Mouse (Mus musculus) lung, postnatal 0 days (tissue): ENCODE data around the gene Cdca8. TPM values are rescaled to one million over a fixed set of nuclear protein-coding genes. Genes with fewer than 3 reads are reported as not detected.

ENCODE experiments used
- ATAC-seq: fragments of 200-750 bp; cut with Nextera tagmentation; 2 replicates; pipeline ENCODE4 v1.8.0; 2017; ENCODE audit warnings: moderate library complexity
- DNase-seq: peaks from one replicate; pipeline ENCODE4 v3.0.0-alpha.2; 2016; ENCODE audit warnings: low spot score
- H3K27ac ChIP-seq: fragments of 300-500 bp; sonication (generic); 2 replicates; pipeline ENCODE4 v1.5.1; 2014; ENCODE audit warnings: antibody characterized with exemption, mild to moderate bottlenecking, low read length, mixed read lengths
- H3K27me3 ChIP-seq: fragments of 300-500 bp; sonication (generic); replicated peaks from 2 replicates; pipeline ENCODE4 v1.6.1; 2014; ENCODE audit warnings: low read length, mixed read lengths; ENCODE audit not compliant: insufficient read depth
- H3K36me3 ChIP-seq: fragments of 300-500 bp; sonication (generic); 2 replicates; pipeline ENCODE4 v1.6.1; 2014; ENCODE audit warnings: low read length, mixed read lengths; ENCODE audit not compliant: insufficient read depth
- H3K4me1 ChIP-seq: fragments of 300-500 bp; sonication (generic); 2 replicates; pipeline ENCODE4 v1.6.1; 2014; ENCODE audit warnings: antibody characterized with exemption, low read depth, low read length, mixed read lengths; ENCODE audit not compliant: insufficient read depth
- H3K4me2 ChIP-seq: fragments of 300-500 bp; sonication (generic); replicated peaks from 2 replicates; pipeline ENCODE4 v1.6.1; 2014; ENCODE audit warnings: low read depth, mild to moderate bottlenecking, low read length, moderate library complexity, mixed read lengths
- H3K4me3 ChIP-seq: fragments of 300-500 bp; sonication (generic); 2 replicates; pipeline ENCODE4 v1.5.1; 2014; ENCODE audit warnings: low read depth, low read length
- H3K9ac ChIP-seq: fragments of 300-500 bp; sonication (generic); replicated peaks from 2 replicates; pipeline ENCODE4 v1.6.1; 2014; ENCODE audit warnings: low read depth, mild to moderate bottlenecking
- H3K9me3 ChIP-seq: fragments of 300-500 bp; sonication (generic); 2 replicates; pipeline ENCODE4 v1.6.1; 2016; ENCODE audit warnings: low read length, mixed read lengths
- CTCF ChIP-seq: IDR thresholded peaks from 2 replicates; pipeline ENCODE4 v1.5.1; 2016; ENCODE audit warnings: antibody characterized with exemption, mild to moderate bottlenecking
- EP300 ChIP-seq: IDR thresholded peaks from 2 replicates; pipeline ENCODE4 v1.6.1; 2016; ENCODE audit warnings: antibody characterized with exemption, mild to moderate bottlenecking, control low read depth
- WGBS: fragments of 180-500 bp; shearing (Covaris S2); extraction: QIAGEN DNeasy Blood & Tissue Kit; methylation state at CpG from one replicate; pipeline ENCODE4 v1.1.7; 2014; 5-methylcytosine and 5-hydroxymethylcytosine counted together
- polyA plus RNA-seq: library from polyadenylated mRNA; unstranded; fragments of >200 nt; fragmentation: Nextera tagmentation; extraction: Ambion mirVana; gene quantifications from 2 replicates; pipeline ENCODE4 v1.2.1, GENCODE M21; 2015

Gene Cdca8
- polyA plus RNA-seq, 1 experiment from 2014 or later: 5.5 TPM

GRCm38 (mm10) chr4:124949488-124949887 is 10.4 kb upstream of the Cdca8 start:
- 77% methylated on average over 3 of the region's 3 CpGs for WGBS
- no peak overlapping the region for H3K4me2 ChIP-seq
- no peak for DNase-seq

GRCm38 (mm10) chr4:124944961-124945360 is 5.8 kb upstream of the Cdca8 start:
- H3K9me3 ChIP-seq: no peaks in the 10 kb centered on the region
- H3K4me3 ChIP-seq: no peak overlapping the region
- peak; percentile 37 for DNase-seq
- H3K4me2 ChIP-seq: no peak overlapping the region
- H3K27ac ChIP-seq: no peak overlapping the region
- H3K27me3 ChIP-seq: no peaks in the 10 kb centered on the region
- H3K36me3 ChIP-seq: 0 out of 2 replicates have a peak, but pooled peaks cover 5% of the 10 kb centered on the region
- ATAC-seq: no peak
- 54% methylated on average over 2 of the region's 2 CpGs for WGBS
- TF ChIP-seq EP300: no peak
- peak; percentile 64 for TF ChIP-seq CTCF
- H3K4me1 ChIP-seq: no peaks in the 10 kb centered on the region
- H3K9ac ChIP-seq: no peak overlapping the region

More at GRCm38 (mm10) chr4:124949488-124949887, 10.4 kb upstream of the Cdca8 start:
- TF ChIP-seq EP300 (no peak), CTCF (no peak)
- Histone ChIP-seq H3K36me3 (no peaks in the 10 kb centered on the region), H3K4me1 (0 out of 2 replicates have a peak, but pooled peaks cover 4% of the 10 kb centered on the region), H3K9me3 (no peaks in the 10 kb centered on the region), H3K27me3 (no peaks in the 10 kb centered on the region), H3K27ac (no peak overlapping the region), H3K9ac (no peak overlapping the region), H3K4me3 (no peak overlapping the region)
- ATAC-seq: no peak

- no peak for DNase-seq
- no peaks in the 10 kb centered on the region for H3K9me3 ChIP-seq
- ATAC-seq: no peak
- H3K9ac ChIP-seq: no peak overlapping the region
- H3K4me1 ChIP-seq: no peaks in the 10 kb centered on the region
- H3K36me3 ChIP-seq: 0 out of 2 replicates have a peak, but pooled peaks cover 5% of the 10 kb centered on the region
- no peak overlapping the region for H3K4me2 ChIP-seq
- H3K4me3 ChIP-seq: no peak overlapping the region
- no peak overlapping the region for H3K27ac ChIP-seq
- TF ChIP-seq CTCF (no peak), EP300 (no peak)
- 74% methylated on average over 5 of the region's 5 CpGs for WGBS
- no peaks in the 10 kb centered on the region for H3K27me3 ChIP-seq
Observed at GRCm38 (mm10) chr4:124943781-124944180, 4.7 kb upstream of the Cdca8 start.

DNA sequence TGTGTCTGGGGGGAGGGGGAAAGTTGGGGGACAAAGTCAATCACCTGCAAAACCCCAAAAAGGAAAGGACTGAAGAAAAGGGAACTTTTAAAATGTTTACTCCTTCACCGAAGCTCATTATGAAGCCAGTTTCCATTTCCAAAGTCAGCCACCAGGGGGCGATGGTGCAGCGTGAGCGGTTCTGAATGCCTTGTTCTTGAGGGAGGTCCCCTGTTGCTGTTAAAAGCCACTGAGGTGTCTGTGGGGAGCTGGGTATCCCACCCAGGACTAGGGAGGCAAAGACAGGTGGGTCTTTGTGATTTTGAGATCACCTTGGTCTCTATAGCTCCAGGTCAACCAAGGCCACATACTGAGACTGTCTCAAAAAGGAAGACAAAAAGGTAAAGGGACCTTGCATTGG is 3.9 kb upstream of the Cdca8 start:
- Histone ChIP-seq H3K9ac (no peak overlapping the region), H3K4me1 (no peaks in the 10 kb centered on the region), H3K27ac (no peak overlapping the region), H3K36me3 (0 out of 2 replicates have a peak, but pooled peaks cover 5% of the 10 kb centered on the region), H3K27me3 (no peaks in the 10 kb centered on the region), H3K9me3 (no peaks in the 10 kb centered on the region), H3K4me2 (no peak overlapping the region), H3K4me3 (no peak overlapping the region)
- ATAC-seq (peak; percentile 25; the same call in 1 of the 2 replicates), DNase-seq (peak; percentile 64)
- TF ChIP-seq CTCF (peak; percentile 96), EP300 (no peak)
- WGBS: 5% methylated on average over 4 of the region's 4 CpGs

DNA sequence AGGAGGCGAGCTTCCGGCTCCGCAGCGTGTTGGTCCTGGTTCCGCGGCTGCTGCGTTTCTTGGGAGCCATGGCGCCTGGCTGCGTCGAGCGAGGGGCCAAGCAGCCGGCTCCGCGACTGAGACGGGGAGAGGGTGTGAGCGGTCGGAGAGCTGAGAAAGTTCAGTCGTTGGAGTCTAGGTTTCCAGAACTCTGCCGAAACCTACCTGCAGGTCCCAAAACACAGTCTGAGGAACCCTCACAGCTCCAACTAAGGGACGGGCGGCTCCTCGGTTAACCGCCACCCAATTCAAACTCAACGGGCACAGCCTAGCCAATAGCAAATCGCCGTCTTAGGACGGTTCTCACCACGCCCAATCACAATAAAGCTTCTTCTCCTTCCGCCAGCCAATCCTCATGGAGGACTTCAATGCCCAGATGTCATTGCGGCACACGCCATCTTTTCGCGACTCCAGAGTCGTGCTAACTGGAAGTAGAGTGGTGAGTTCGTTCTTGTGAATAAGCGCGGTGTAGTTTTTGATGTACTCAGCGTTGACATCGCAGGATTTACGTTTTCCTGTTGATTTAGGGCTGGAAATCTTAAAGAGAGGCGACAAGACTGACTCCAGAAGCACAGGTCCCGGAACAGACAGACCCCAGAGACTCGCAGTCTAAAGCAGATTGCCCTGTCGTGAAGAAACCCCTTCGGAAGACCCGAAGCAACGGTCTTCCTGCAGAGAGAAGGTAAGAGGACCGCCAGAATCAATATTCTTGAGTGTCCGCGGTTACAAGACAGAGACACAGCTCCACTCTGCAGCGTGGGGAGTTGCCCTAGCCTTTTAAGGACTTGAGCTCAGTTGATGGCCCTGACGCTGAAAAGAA is 2.3 kb downstream of the Cdca8 start, which contains the start of gene 9930104L06Rik:
9930104L06Rik (plus strand) TSS at position 436 of the 859 bp plus-strand sequence.
- Histone ChIP-seq H3K36me3 (no peaks in the 10 kb centered on the region), H3K4me3 (peak within 1 kb of the TSS; percentile 63), H3K4me1 (peaks cover 7% of the 10 kb centered on the region; the same call in 1 of the 2 replicates), H3K27me3 (no peaks in the 10 kb centered on the region), H3K4me2 (peak within 1 kb of the TSS; percentile 89), H3K9ac (peak within 1 kb of the TSS; percentile 72), H3K27ac (no peak within 1 kb of the TSS), H3K9me3 (no peaks in the 10 kb centered on the region)
- 1% methylated on average over 52 of the region's 52 CpGs for WGBS
- DNase-seq: peak; percentile 99
- peak; percentile 100 for ATAC-seq
- no peak for TF ChIP-seq CTCF
- TF ChIP-seq EP300: peak; percentile 82

- TF ChIP-seq EP300 (no peak), CTCF (no peak)
- WGBS: 86% methylated on average over 5 of the region's 5 CpGs
Observed at GRCm38 (mm10) chr4:124928102-124928501, 11.0 kb downstream of the Cdca8 start.

More at GRCm38 (mm10) chr4:124928102-124928501, 11.0 kb downstream of the Cdca8 start:
- H3K4me2 ChIP-seq: no peak overlapping the region
- H3K9ac ChIP-seq: no peak overlapping the region
- H3K4me3 ChIP-seq: no peak overlapping the region
- ATAC-seq: no peak
- no peaks in the 10 kb centered on the region for H3K9me3 ChIP-seq
- H3K4me1 ChIP-seq: no peaks in the 10 kb centered on the region
- peaks cover 2% of the 10 kb centered on the region; the same call in 1 of the 2 replicates for H3K36me3 ChIP-seq
- DNase-seq: no peak
- H3K27ac ChIP-seq: no peak overlapping the region
- H3K27me3 ChIP-seq: no peaks in the 10 kb centered on the region
